Mouse (Mus musculus) heart, embryonic 10.5 days (tissue): ENCODE measurements around the gene Tmod1. TPM values are rescaled to one million over a fixed set of nuclear protein-coding genes. Genes with fewer than 3 reads are reported as not detected.

Experiments used
- DNase-seq: peaks from one replicate; pipeline ENCODE4 v3.0.0-alpha.2; 2017; ENCODE audit warnings: low spot score
- H3K27ac ChIP-seq: fragments of 300-500 bp; sonication (generic); 2 replicates; pipeline ENCODE4 v1.5.1; 2016; ENCODE audit warnings: mild to moderate bottlenecking
- H3K27me3 ChIP-seq: fragments of 300-500 bp; sonication (generic); 2 replicates; pipeline ENCODE4 v1.6.1; 2016; ENCODE audit warnings: mild to moderate bottlenecking; ENCODE audit not compliant: poor library complexity, insufficient read depth, severe bottlenecking
- H3K36me3 ChIP-seq: fragments of 300-500 bp; sonication (generic); 2 replicates; pipeline ENCODE4 v1.6.1; 2016; ENCODE audit warnings: mild to moderate bottlenecking, moderate library complexity
- H3K4me1 ChIP-seq: fragments of 300-500 bp; sonication (generic); 2 replicates; pipeline ENCODE4 v1.6.1; 2016; ENCODE audit warnings: mild to moderate bottlenecking
- H3K4me3 ChIP-seq: fragments of 300-500 bp; sonication (generic); 2 replicates; pipeline ENCODE4 v1.5.1; 2016; ENCODE audit warnings: mild to moderate bottlenecking, moderate library complexity
- H3K9me3 ChIP-seq: fragments of 300-500 bp; sonication (generic); 2 replicates; pipeline ENCODE4 v1.6.1; 2016; ENCODE audit warnings: mild to moderate bottlenecking, moderate library complexity
- WGBS: fragments of 180-500 bp; shearing (Covaris S2); methylation state at CpG from one replicate; pipeline ENCODE4 v1.1.7; 2016; 5-methylcytosine and 5-hydroxymethylcytosine counted together
- polyA plus RNA-seq: library from polyadenylated mRNA; unstranded; fragments of >200 nt; fragmentation: Nextera tagmentation; extraction: Ambion mirVana; gene quantifications from 2 replicates; pipeline ENCODE4 v1.2.1, GENCODE M21; 2016

The Tmod1 gene
- polyA plus RNA-seq, 1 experiment from 2014 or later = 132 TPM

DNA sequence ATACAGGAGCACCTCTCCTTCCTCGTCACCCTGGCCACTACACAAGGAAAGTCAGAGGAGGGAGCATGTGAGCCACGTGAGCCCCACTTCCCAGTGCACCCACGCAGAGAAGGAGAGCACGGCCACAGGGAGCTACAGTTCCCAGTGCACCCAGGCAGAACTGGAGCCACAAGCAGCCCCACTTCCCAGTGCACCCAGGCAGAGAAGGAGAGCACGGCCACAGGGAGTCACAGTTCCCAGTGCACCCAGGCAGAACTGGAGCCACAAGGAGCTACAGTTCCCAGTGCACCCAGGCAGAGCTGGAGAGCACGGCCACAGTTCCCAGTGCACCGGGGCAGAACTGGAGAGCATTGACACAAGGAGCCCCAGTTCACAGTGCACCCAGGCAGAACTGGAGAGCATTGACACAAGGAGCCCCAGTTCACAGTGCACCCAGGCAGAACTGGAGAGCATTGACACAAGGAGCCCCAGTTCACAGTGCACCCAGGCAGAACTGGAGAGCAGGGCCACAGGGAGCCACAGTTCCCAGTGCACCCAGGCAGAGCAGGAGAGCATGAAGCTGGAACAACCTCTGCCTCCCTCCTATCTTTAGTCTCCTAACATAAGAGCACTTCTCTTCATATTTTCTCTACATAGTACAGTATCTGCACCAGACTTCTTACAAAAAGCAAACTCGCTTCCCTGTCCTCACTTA, 90.7 kb downstream of the Tmod1 start:
- Histone ChIP-seq H3K27ac (no peak overlapping the region), H3K4me1 (no peaks in the 10 kb centered on the region), H3K27me3 (no peaks in the 10 kb centered on the region), H3K9me3 (no peaks in the 10 kb centered on the region), H3K4me3 (no peak overlapping the region), H3K36me3 (peaks cover 88% of the 10 kb centered on the region)
- WGBS = 90% methylated on average over 8 of the region's 8 CpGs
- DNase-seq = no peak

GRCm38 (mm10) chr4:46130221-46130620, 91.5 kb downstream of the Tmod1 start:
- peaks cover 87% of the 10 kb centered on the region for H3K36me3 ChIP-seq

GRCm38 (mm10) chr4:46131791-46132190, 93.1 kb downstream of the Tmod1 start:
- WGBS = 91% methylated on average over 6 of the region's 6 CpGs
- Histone ChIP-seq H3K27ac (no peak overlapping the region), H3K4me3 (no peak overlapping the region)

More at GRCm38 (mm10) chr4:46130221-46130620, 91.5 kb downstream of the Tmod1 start:
- Histone ChIP-seq H3K27ac (no peak overlapping the region), H3K4me3 (no peak overlapping the region), H3K27me3 (no peaks in the 10 kb centered on the region), H3K4me1 (no peaks in the 10 kb centered on the region), H3K9me3 (no peaks in the 10 kb centered on the region)
- WGBS = 68% methylated on average over 3 of the region's 3 CpGs
- no peak for DNase-seq

GRCm38 (mm10) chr4:46137629-46138286, 99.0 kb downstream of the Tmod1 start:
- Histone ChIP-seq H3K4me3 (peak overlapping the region; percentile 82), H3K9me3 (no peaks in the 10 kb centered on the region)

More at GRCm38 (mm10) chr4:46131791-46132190, 93.1 kb downstream of the Tmod1 start:
- DNase-seq = no peak
- H3K36me3 ChIP-seq = peaks cover 79% of the 10 kb centered on the region
- no peaks in the 10 kb centered on the region for H3K9me3 ChIP-seq
- no peaks in the 10 kb centered on the region for H3K27me3 ChIP-seq
- peaks cover 1% of the 10 kb centered on the region for H3K4me1 ChIP-seq

DNA sequence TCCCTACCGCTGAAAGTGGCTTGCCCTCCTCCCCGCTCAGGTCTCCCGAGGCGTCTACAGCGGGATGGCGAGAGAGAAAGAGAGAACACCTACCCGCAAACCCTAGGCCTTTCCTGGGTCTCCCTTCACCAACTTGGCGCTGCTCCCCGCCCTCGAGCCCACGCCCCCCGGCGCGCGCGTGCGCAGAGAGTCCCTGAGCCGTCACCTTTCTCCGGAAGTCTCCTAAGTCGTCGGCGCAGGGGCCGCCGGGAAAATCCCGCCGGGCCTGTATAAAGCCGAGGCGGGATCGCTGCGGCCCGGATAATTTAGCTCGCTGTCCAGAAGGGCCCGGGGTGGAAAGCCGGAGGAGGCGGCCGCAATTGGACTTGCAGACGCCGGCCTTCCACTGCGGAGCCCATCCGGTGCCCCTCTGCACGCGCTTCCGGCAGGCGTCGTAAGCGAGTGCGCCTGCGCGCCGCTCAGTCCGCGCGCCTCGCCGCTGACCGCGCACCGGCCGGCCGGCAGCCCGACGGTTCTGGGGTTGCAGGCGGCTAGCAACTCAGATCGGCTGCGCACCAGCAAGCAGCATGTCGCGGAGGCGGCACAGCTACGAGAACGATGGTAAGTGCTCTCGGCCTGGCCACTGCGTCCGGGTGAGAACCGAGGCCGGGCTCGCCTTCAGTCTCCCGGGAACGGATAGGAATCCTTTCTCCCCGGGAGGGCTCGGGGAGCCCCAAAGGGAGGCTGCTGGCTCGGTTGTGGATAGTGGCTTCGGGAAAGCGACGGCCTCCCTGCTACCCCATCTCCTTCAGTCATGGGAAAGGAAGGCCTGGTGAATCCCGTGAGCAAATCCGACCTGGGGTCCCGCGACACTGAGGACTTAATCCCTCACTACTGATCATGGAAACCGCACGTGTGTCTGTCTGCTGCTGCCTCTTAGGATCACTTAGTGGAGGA, 99.8 kb downstream of the Tmod1 start, which contains the start of the genes Ncbp1 and Tstd2:
Ncbp1 (plus strand) TSS at position 327 of the 936 bp plus-strand sequence.
Tstd2 (minus strand) TSS at position 408 of the 936 bp plus-strand sequence.
- under 1% methylated on average over 89 of the region's 90 CpGs for WGBS
- H3K4me3 ChIP-seq = peak within 1 kb of the TSS; percentile 82
- H3K4me1 ChIP-seq = peaks cover 22% of the 10 kb centered on the region
- H3K9me3 ChIP-seq = no peaks in the 10 kb centered on the region
- peak; percentile 96 for DNase-seq
- H3K27me3 ChIP-seq = no peaks in the 10 kb centered on the region
- H3K36me3 ChIP-seq = peaks cover 20% of the 10 kb centered on the region
- H3K27ac ChIP-seq = peak within 1 kb of the TSS; percentile 97

More at GRCm38 (mm10) chr4:46137629-46138286, 99.0 kb downstream of the Tmod1 start:
- WGBS = 5% methylated on average over 17 of the region's 17 CpGs
- Histone ChIP-seq H3K4me1 (peaks cover 22% of the 10 kb centered on the region), H3K27ac (peak overlapping the region; percentile 97), H3K27me3 (no peaks in the 10 kb centered on the region), H3K36me3 (peaks cover 28% of the 10 kb centered on the region)
- DNase-seq = no peak

GRCm38 (mm10) chr4:46144323-46144722, 105.6 kb downstream of the Tmod1 start:
- peaks cover 35% of the 10 kb centered on the region for H3K36me3 ChIP-seq
- no peaks in the 10 kb centered on the region for H3K9me3 ChIP-seq
- no peak for DNase-seq
- no peak overlapping the region for H3K27ac ChIP-seq
- no peak overlapping the region for H3K4me3 ChIP-seq
- peaks cover 13% of the 10 kb centered on the region for H3K4me1 ChIP-seq
- H3K27me3 ChIP-seq = no peaks in the 10 kb centered on the region
- 73% methylated on average over 3 of the region's 3 CpGs for WGBS

DNA sequence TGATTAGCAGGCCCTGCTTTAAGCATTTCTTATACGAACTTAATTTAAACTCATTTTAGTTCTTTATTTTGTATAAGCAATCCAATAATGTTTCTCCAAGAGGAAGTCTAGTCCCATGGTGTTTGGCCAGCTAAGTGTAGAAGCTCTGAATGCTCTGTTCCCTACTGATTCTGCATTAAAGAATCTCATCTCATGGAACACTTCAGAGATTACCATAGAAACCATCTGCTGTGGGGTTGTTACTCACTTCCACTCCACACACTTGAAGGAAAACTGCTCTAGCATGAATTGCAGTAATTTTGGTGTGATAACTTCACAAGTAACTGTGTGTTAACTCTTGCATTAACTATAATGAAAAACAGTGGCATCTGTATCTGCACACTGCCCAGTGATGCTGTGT, 108.1 kb downstream of the Tmod1 start:
- Histone ChIP-seq H3K4me1 (no peaks in the 10 kb centered on the region), H3K27me3 (no peaks in the 10 kb centered on the region), H3K36me3 (peaks cover 60% of the 10 kb centered on the region), H3K27ac (no peak overlapping the region), H3K4me3 (no peak overlapping the region), H3K9me3 (no peaks in the 10 kb centered on the region)
- WGBS = 81% methylated on average over 1 of the region's 1 CpGs
- DNase-seq = no peak

DNA sequence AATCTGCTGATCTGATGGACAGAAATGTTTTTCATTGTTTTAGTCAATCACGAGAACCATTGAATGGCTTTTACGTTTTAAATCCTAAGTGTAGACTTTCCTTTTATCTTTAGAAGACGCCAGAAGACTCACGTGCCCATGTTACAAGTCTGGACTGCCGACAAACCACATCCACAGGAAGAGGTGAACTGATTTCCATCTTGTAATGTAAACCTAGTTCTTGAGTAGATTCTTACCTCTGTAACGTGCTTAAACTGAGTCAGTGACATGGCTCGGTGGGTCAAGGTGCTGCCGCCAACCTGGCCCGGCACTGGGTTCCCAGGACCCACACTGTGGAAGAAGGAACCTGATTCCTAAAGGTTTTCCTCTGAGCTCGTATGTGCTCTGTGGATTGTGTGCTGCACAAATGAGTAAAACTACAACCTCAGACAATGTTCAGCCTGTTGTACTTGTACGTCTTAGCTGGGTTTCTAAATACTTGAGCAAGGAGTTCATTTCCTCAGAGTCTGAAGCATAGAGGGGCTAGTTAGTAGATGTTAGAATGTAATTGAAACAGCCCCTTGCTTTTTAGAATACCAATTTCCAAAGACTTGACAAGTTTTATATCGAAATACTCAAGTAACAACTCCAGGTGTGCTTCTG, 113.3 kb downstream of the Tmod1 start:
- WGBS = 90% methylated on average over 12 of the region's 12 CpGs
- H3K4me3 ChIP-seq = no peak overlapping the region
- peaks cover 88% of the 10 kb centered on the region for H3K36me3 ChIP-seq
- DNase-seq = no peak
- H3K27ac ChIP-seq = no peak overlapping the region
- H3K27me3 ChIP-seq = no peaks in the 10 kb centered on the region
- H3K9me3 ChIP-seq = no peaks in the 10 kb centered on the region
- H3K4me1 ChIP-seq = no peaks in the 10 kb centered on the region

- Histone ChIP-seq H3K4me3 (no peak overlapping the region), H3K27ac (no peak overlapping the region), H3K9me3 (no peaks in the 10 kb centered on the region), H3K4me1 (no peaks in the 10 kb centered on the region), H3K27me3 (no peaks in the 10 kb centered on the region), H3K36me3 (peaks cover 98% of the 10 kb centered on the region)
- 77% methylated on average over 2 of the region's 2 CpGs for WGBS
- DNase-seq = no peak
Measured at GRCm38 (mm10) chr4:46164027-46164426, 125.3 kb downstream of the Tmod1 start.

Other genes starting within 250 kb of the Tmod1 start
- 46.1 and 80.9 TPM in 2 replicates for gene Aldh1b1, start 239.9 kb upstream of the Tmod1 start, polyA plus RNA-seq
- 7.4 and 15.7 TPM in 2 replicates for gene Igfbpl1, start 212.0 kb upstream of the Tmod1 start, polyA plus RNA-seq
- 0.21 and 0.55 TPM in 2 replicates for gene Stra6l, start 190.3 kb upstream of the Tmod1 start, polyA plus RNA-seq
- gene Ccdc180, start 148.6 kb upstream of the Tmod1 start, polyA plus RNA-seq = 0.04 and 0.05 TPM in 2 replicates
- gene Tdrd7, start 73.6 kb upstream of the Tmod1 start, polyA plus RNA-seq = 15.0 and 15.1 TPM in 2 replicates
- gene Ncbp1, start 99.7 kb downstream of the Tmod1 start, polyA plus RNA-seq = 67.1 and 83.5 TPM in 2 replicates
- gene Tstd2, start 99.8 kb downstream of the Tmod1 start, polyA plus RNA-seq = 40.5 and 40.7 TPM in 2 replicates
- 13.6 and 18.2 TPM in 2 replicates for gene Xpa, start 157.4 kb downstream of the Tmod1 start, polyA plus RNA-seq